Mouse (Mus musculus): ENCODE data around the gene Dapk2. TPM values are rescaled to one million over a fixed set of nuclear protein-coding genes. Genes with fewer than 3 reads are reported as not detected.

Dapk2 gene
- polyA plus RNA-seq, 1 experiment from 2014 or later, result 10.2 TPM

- Histone ChIP-seq H3K4me3 (replicated peaks; ENCODE audit: low read length) (no peak overlapping the region), H3K4me2 (ENCODE audit: low read depth, low read length) (no peak overlapping the region), H3K27ac (ENCODE audit: low read length) (no peak overlapping the region), H3K27me3 (ENCODE audit: control insufficient read depth, insufficient read depth, low read length) (no peaks in the 10 kb centered on the region), H3K4me1 (ENCODE audit: control insufficient read depth, insufficient read depth, low read length) (0 out of 2 replicates have a peak, but pooled peaks cover 3% of the 10 kb centered on the region), H3K9me3 (replicated peaks; ENCODE audit: control insufficient read depth, low read length) (no peaks in the 10 kb centered on the region), H3K9ac (ENCODE audit: low read length) (no peak overlapping the region), H3K36me3 (ENCODE audit: control insufficient read depth, insufficient read depth, low read length) (no peaks in the 10 kb centered on the region)
- no peak for ATAC-seq (ENCODE audit: insufficient read depth, low FRiP score)
- 74% methylated on average over 3 of the region's 3 CpGs for whole genome bisulfite sequencing
Observed at GRCm38 (mm10) chr9:66306414-66306813, 148.4 kb downstream of the Dapk2 start.

GRCm38 (mm10) chr9:66307341-66307740 is 149.3 kb downstream of the Dapk2 start:
- WGBS, result 14% methylated on average over 2 of the region's 2 CpGs
- ATAC-seq (ENCODE audit: insufficient read depth, low FRiP score), result peak; percentile 60

GRCm38 (mm10) chr9:66308741-66309140 is 150.7 kb downstream of the Dapk2 start:
- WGBS, result 72% methylated on average over 4 of the region's 4 CpGs
- Histone ChIP-seq H3K27me3 (ENCODE audit: control insufficient read depth, insufficient read depth, low read length) (no peaks in the 10 kb centered on the region), H3K9me3 (replicated peaks; ENCODE audit: control insufficient read depth, low read length) (no peaks in the 10 kb centered on the region), H3K36me3 (ENCODE audit: control insufficient read depth, insufficient read depth, low read length) (no peaks in the 10 kb centered on the region), H3K4me1 (ENCODE audit: control insufficient read depth, insufficient read depth, low read length) (0 out of 2 replicates have a peak, but pooled peaks cover 3% of the 10 kb centered on the region), H3K9ac (ENCODE audit: low read length) (no peak overlapping the region), H3K4me3 (replicated peaks; ENCODE audit: low read length) (no peak overlapping the region), H3K27ac (ENCODE audit: low read length) (no peak overlapping the region), H3K4me2 (ENCODE audit: low read depth, low read length) (no peak overlapping the region)
- ATAC-seq (ENCODE audit: insufficient read depth, low FRiP score), result no peak

More at GRCm38 (mm10) chr9:66307341-66307740, 149.3 kb downstream of the Dapk2 start:
- Histone ChIP-seq H3K9me3 (replicated peaks; ENCODE audit: control insufficient read depth, low read length) (no peaks in the 10 kb centered on the region), H3K36me3 (ENCODE audit: control insufficient read depth, insufficient read depth, low read length) (no peaks in the 10 kb centered on the region), H3K4me1 (ENCODE audit: control insufficient read depth, insufficient read depth, low read length) (0 out of 2 replicates have a peak, but pooled peaks cover 3% of the 10 kb centered on the region), H3K4me3 (replicated peaks; ENCODE audit: low read length) (no peak overlapping the region), H3K27me3 (ENCODE audit: control insufficient read depth, insufficient read depth, low read length) (no peaks in the 10 kb centered on the region), H3K9ac (ENCODE audit: low read length) (no peak overlapping the region), H3K27ac (ENCODE audit: low read length) (no peak overlapping the region), H3K4me2 (ENCODE audit: low read depth, low read length) (no peak overlapping the region)

GRCm38 (mm10) chr9:66311458-66311857 is 153.4 kb downstream of the Dapk2 start:
- Histone ChIP-seq H3K4me3 (replicated peaks; ENCODE audit: low read length) (no peak overlapping the region), H3K9me3 (replicated peaks; ENCODE audit: control insufficient read depth, low read length) (no peaks in the 10 kb centered on the region), H3K27ac (ENCODE audit: low read length) (no peak overlapping the region), H3K36me3 (ENCODE audit: control insufficient read depth, insufficient read depth, low read length) (no peaks in the 10 kb centered on the region), H3K9ac (ENCODE audit: low read length) (no peak overlapping the region), H3K4me1 (ENCODE audit: control insufficient read depth, insufficient read depth, low read length) (no peaks in the 10 kb centered on the region), H3K4me2 (ENCODE audit: low read depth, low read length) (no peak overlapping the region), H3K27me3 (ENCODE audit: control insufficient read depth, insufficient read depth, low read length) (no peaks in the 10 kb centered on the region)
- no peak for ATAC-seq (ENCODE audit: insufficient read depth, low FRiP score)
- 30% methylated on average over 3 of the region's 3 CpGs for WGBS

- no peak for ATAC-seq (ENCODE audit: insufficient read depth, low FRiP score)
- Histone ChIP-seq H3K9me3 (replicated peaks; ENCODE audit: control insufficient read depth, low read length) (no peaks in the 10 kb centered on the region), H3K27me3 (ENCODE audit: control insufficient read depth, insufficient read depth, low read length) (no peaks in the 10 kb centered on the region), H3K9ac (ENCODE audit: low read length) (no peak overlapping the region), H3K4me3 (replicated peaks; ENCODE audit: low read length) (no peak overlapping the region), H3K27ac (ENCODE audit: low read length) (no peak overlapping the region), H3K4me1 (ENCODE audit: control insufficient read depth, insufficient read depth, low read length) (no peaks in the 10 kb centered on the region), H3K4me2 (ENCODE audit: low read depth, low read length) (no peak overlapping the region), H3K36me3 (ENCODE audit: control insufficient read depth, insufficient read depth, low read length) (no peaks in the 10 kb centered on the region)
- 73% methylated on average over 2 of the region's 2 CpGs for WGBS
Observed at GRCm38 (mm10) chr9:66316603-66317002, 158.6 kb downstream of the Dapk2 start.

Other genes with a start within 250 kb of the Dapk2 start
- gene Trip4, start 249.4 kb upstream of the Dapk2 start, polyA plus RNA-seq (2015; fragmentation: Nextera tagmentation; extraction: Ambion mirVana), result 25.5 and 29.3 TPM in 2 replicates
- gene Csnk1g1, start 249.3 kb upstream of the Dapk2 start, polyA plus RNA-seq (2015; fragmentation: Nextera tagmentation; extraction: Ambion mirVana), result 13.1 and 14.1 TPM in 2 replicates
- gene Ppib, start 98.0 kb upstream of the Dapk2 start, polyA plus RNA-seq (2015; fragmentation: Nextera tagmentation; extraction: Ambion mirVana), result 835 and 861 TPM in 2 replicates
- gene Snx22, start 88.5 kb upstream of the Dapk2 start, polyA plus RNA-seq (2015; fragmentation: Nextera tagmentation; extraction: Ambion mirVana), result 3.1 and 4.3 TPM in 2 replicates
- gene Snx1, start 31.6 kb upstream of the Dapk2 start, polyA plus RNA-seq (2015; fragmentation: Nextera tagmentation; extraction: Ambion mirVana), result 121 and 122 TPM in 2 replicates
- 144 and 158 TPM in 2 replicates for gene Ciao2a, start 31.6 kb upstream of the Dapk2 start, polyA plus RNA-seq (2015; fragmentation: Nextera tagmentation; extraction: Ambion mirVana)
- 20.0 and 22.1 TPM in 2 replicates for gene Herc1, start 192.2 kb downstream of the Dapk2 start, polyA plus RNA-seq (2015; fragmentation: Nextera tagmentation; extraction: Ambion mirVana)